Mouse (Mus musculus) intestine, embryonic 15.5 days (tissue): Measurements from ENCODE around the gene Klhl12. TPM values are rescaled to one million over a fixed set of nuclear protein-coding genes. Genes with fewer than 3 reads are reported as not detected.

Source experiments
- ATAC-seq: fragments of 200-750 bp; cut with Nextera tagmentation; 2 replicates; pipeline ENCODE4 v1.8.0; 2017; ENCODE audit warnings: moderate TSS enrichment, moderate library complexity
- H3K27ac ChIP-seq: fragments of 300-500 bp; sonication (generic); 2 replicates; pipeline ENCODE4 v1.5.1; 2015; ENCODE audit warnings: mild to moderate bottlenecking, inconsistent platforms
- H3K27me3 ChIP-seq: fragments of 300-500 bp; sonication (generic); replicated peaks from 2 replicates; pipeline ENCODE4 v1.6.1; 2015; ENCODE audit warnings: inconsistent platforms
- H3K36me3 ChIP-seq: fragments of 300-500 bp; sonication (generic); 2 replicates; pipeline ENCODE4 v1.6.1; 2015; ENCODE audit warnings: inconsistent platforms
- H3K4me1 ChIP-seq: fragments of 300-500 bp; sonication (generic); replicated peaks from 2 replicates; pipeline ENCODE4 v1.6.1; 2015; ENCODE audit warnings: inconsistent platforms
- H3K4me2 ChIP-seq: fragments of 300-500 bp; sonication (generic); replicated peaks from 2 replicates; pipeline ENCODE4 v1.6.1; 2015; ENCODE audit warnings: mild to moderate bottlenecking, inconsistent platforms
- H3K4me3 ChIP-seq: fragments of 300-500 bp; sonication (generic); replicated peaks from 2 replicates; pipeline ENCODE4 v1.5.1; 2015; ENCODE audit warnings: inconsistent platforms
- H3K9ac ChIP-seq: fragments of 300-500 bp; sonication (generic); 2 replicates; pipeline ENCODE4 v1.6.1; 2015; ENCODE audit warnings: inconsistent platforms
- H3K9me3 ChIP-seq: fragments of 300-500 bp; sonication (generic); 2 replicates; pipeline ENCODE4 v1.6.1; 2016; ENCODE audit warnings: inconsistent platforms
- WGBS: fragments of 180-500 bp; shearing (Covaris S2); methylation state at CpG from one replicate; pipeline ENCODE4 v1.1.7; 2015; 5-methylcytosine and 5-hydroxymethylcytosine counted together
- polyA plus RNA-seq: library from polyadenylated mRNA; unstranded; fragments of >200 nt; fragmentation: Nextera tagmentation; extraction: Ambion mirVana; gene quantifications from 2 replicates; pipeline ENCODE4 v1.2.1, GENCODE M21; 2015

Klhl12 gene
- polyA plus RNA-seq, 1 experiment from 2014 or later, result 22.2 TPM

GRCm38 (mm10) chr1:134458139-134458727 is 2.9 kb downstream of the Klhl12 start:
- 91% methylated on average over 7 of the region's 7 CpGs for WGBS

GRCm38 (mm10) chr1:134460294-134461284 is 5.3 kb downstream of the Klhl12 start:
- H3K36me3 ChIP-seq, result peaks cover 17% of the 10 kb centered on the region; the same call in 1 of the 2 replicates
- peak; percentile 62; the same call in 1 of the 2 replicates for ATAC-seq
- H3K27me3 ChIP-seq, result no peaks in the 10 kb centered on the region
- H3K9me3 ChIP-seq, result no peaks in the 10 kb centered on the region
- no peak overlapping the region for H3K9ac ChIP-seq
- H3K27ac ChIP-seq, result no peak overlapping the region
- 82% methylated on average over 1 of the region's 1 CpGs for WGBS
- no peak overlapping the region for H3K4me3 ChIP-seq
- H3K4me1 ChIP-seq, result peaks cover 3% of the 10 kb centered on the region; the same call in 1 of the 2 replicates
- no peak overlapping the region for H3K4me2 ChIP-seq

More at GRCm38 (mm10) chr1:134458139-134458727, 2.9 kb downstream of the Klhl12 start:
- H3K4me1 ChIP-seq, result peaks cover 6% of the 10 kb centered on the region; the same call in 1 of the 2 replicates
- H3K9ac ChIP-seq, result no peak overlapping the region
- no peak overlapping the region for H3K4me2 ChIP-seq
- no peak for ATAC-seq
- H3K4me3 ChIP-seq, result no peak overlapping the region
- no peak overlapping the region for H3K27ac ChIP-seq
- H3K36me3 ChIP-seq, result peaks cover 6% of the 10 kb centered on the region; the same call in 1 of the 2 replicates
- H3K27me3 ChIP-seq, result no peaks in the 10 kb centered on the region
- no peaks in the 10 kb centered on the region for H3K9me3 ChIP-seq

DNA sequence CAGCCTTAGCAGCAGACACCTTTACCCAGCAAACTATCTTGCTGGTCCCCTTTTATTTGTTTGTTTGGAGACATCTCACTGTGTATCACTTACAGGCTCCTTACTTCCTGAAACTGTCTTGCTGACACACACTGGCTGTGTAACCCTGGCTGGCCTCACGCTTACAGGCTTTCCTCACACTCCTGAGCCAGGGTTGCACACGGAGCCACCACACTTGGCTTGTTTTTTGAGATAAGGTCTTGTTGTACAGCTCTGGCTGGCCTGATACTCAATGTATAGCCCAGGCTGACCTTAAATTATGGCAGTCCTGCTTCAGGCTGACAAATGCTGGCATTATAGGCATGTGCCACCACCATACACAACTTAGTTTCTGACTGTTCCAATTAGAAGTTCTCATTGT is 29.3 kb downstream of the Klhl12 start:
- H3K9ac ChIP-seq, result no peak overlapping the region
- H3K4me2 ChIP-seq, result no peak overlapping the region
- H3K27ac ChIP-seq, result no peak overlapping the region
- H3K4me1 ChIP-seq, result no peaks in the 10 kb centered on the region
- H3K9me3 ChIP-seq, result no peaks in the 10 kb centered on the region
- no peak overlapping the region for H3K4me3 ChIP-seq
- no peaks in the 10 kb centered on the region for H3K27me3 ChIP-seq
- peaks cover 13% of the 10 kb centered on the region for H3K36me3 ChIP-seq
- 90% methylated on average over 2 of the region's 2 CpGs for WGBS
- ATAC-seq, result no peak

- no peak for ATAC-seq
- Histone ChIP-seq H3K27ac (no peak overlapping the region), H3K4me3 (no peak overlapping the region), H3K4me2 (no peak overlapping the region), H3K9ac (no peak overlapping the region), H3K36me3 (peaks cover 16% of the 10 kb centered on the region), H3K4me1 (peaks cover 7% of the 10 kb centered on the region; the same call in 1 of the 2 replicates), H3K27me3 (no peaks in the 10 kb centered on the region), H3K9me3 (no peaks in the 10 kb centered on the region)
- WGBS, result 90% methylated on average over 6 of the region's 6 CpGs
Measured at GRCm38 (mm10) chr1:134490903-134491801, 35.8 kb downstream of the Klhl12 start.

DNA sequence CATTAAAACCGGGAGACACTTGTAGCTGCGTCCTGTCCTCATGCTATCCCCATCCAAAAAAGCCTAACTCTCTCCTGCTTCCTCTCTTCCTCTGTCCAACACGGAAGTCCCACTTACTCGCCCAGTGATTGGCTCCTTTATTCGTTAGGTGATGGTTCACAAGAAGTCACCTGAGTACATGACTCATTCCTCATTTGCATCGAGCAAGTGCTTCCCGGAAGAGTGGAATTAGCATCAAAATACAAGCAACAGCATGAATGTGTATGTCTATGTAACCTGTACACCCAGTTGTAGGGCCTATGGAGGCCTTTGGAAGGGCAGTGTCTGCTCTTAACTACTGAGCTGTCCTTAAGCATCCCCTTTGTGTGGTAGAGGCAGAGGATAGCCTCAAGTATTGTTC is 36.9 kb downstream of the Klhl12 start:
- Histone ChIP-seq H3K9ac (no peak overlapping the region), H3K36me3 (peaks cover 16% of the 10 kb centered on the region), H3K4me1 (peaks cover 7% of the 10 kb centered on the region; the same call in 1 of the 2 replicates), H3K4me2 (no peak overlapping the region), H3K27ac (no peak overlapping the region), H3K27me3 (no peaks in the 10 kb centered on the region), H3K4me3 (no peak overlapping the region), H3K9me3 (no peaks in the 10 kb centered on the region)
- 77% methylated on average over 7 of the region's 7 CpGs for WGBS
- no peak for ATAC-seq

GRCm38 (mm10) chr1:134493496-134493895 is 38.2 kb downstream of the Klhl12 start:
- Histone ChIP-seq H3K4me3 (no peak overlapping the region), H3K36me3 (peaks cover 12% of the 10 kb centered on the region), H3K4me2 (no peak overlapping the region), H3K4me1 (peaks cover 7% of the 10 kb centered on the region; the same call in 1 of the 2 replicates), H3K27me3 (no peaks in the 10 kb centered on the region), H3K9ac (no peak overlapping the region), H3K27ac (no peak overlapping the region), H3K9me3 (no peaks in the 10 kb centered on the region)
- 72% methylated on average over 2 of the region's 2 CpGs for WGBS
- ATAC-seq, result no peak

- WGBS, result 18% methylated on average over 5 of the region's 5 CpGs
- H3K4me3 ChIP-seq, result peak overlapping the region; percentile 78
- peak overlapping the region; percentile 78; the same call in 1 of the 2 replicates for H3K9ac ChIP-seq
- no peaks in the 10 kb centered on the region for H3K27me3 ChIP-seq
- peaks cover 8% of the 10 kb centered on the region; the same call in 1 of the 2 replicates for H3K36me3 ChIP-seq
- H3K4me1 ChIP-seq, result peaks cover 7% of the 10 kb centered on the region; the same call in 1 of the 2 replicates
- ATAC-seq, result no peak
- H3K4me2 ChIP-seq, result peak overlapping the region; percentile 70
- peak overlapping the region; percentile 96; the same call in 1 of the 2 replicates for H3K27ac ChIP-seq
- H3K9me3 ChIP-seq, result no peaks in the 10 kb centered on the region
Measured at GRCm38 (mm10) chr1:134493956-134494355, 38.6 kb downstream of the Klhl12 start.

GRCm38 (mm10) chr1:134494428-134495215 is 39.3 kb downstream of the Klhl12 start, which contains the start of gene Rabif:
TSS of gene Rabif (plus strand) at chr1:134494648.
- Histone ChIP-seq H3K36me3 (0 out of 2 replicates have a peak, but pooled peaks cover 3% of the 10 kb centered on the region), H3K9me3 (no peaks in the 10 kb centered on the region), H3K27ac (peak within 1 kb of the TSS; percentile 96), H3K27me3 (no peaks in the 10 kb centered on the region), H3K9ac (peak within 1 kb of the TSS; percentile 78), H3K4me1 (peaks cover 7% of the 10 kb centered on the region; the same call in 1 of the 2 replicates), H3K4me3 (peak within 1 kb of the TSS; percentile 78), H3K4me2 (peak within 1 kb of the TSS; percentile 70)
- peak; percentile 99 for ATAC-seq
- WGBS, result under 1% methylated on average over 58 of the region's 58 CpGs

- WGBS, result 17% methylated on average over 5 of the region's 5 CpGs
- peaks cover 7% of the 10 kb centered on the region; the same call in 1 of the 2 replicates for H3K4me1 ChIP-seq
- ATAC-seq, result no peak
Measured at GRCm38 (mm10) chr1:134495216-134495539, 39.8 kb downstream of the Klhl12 start.

DNA sequence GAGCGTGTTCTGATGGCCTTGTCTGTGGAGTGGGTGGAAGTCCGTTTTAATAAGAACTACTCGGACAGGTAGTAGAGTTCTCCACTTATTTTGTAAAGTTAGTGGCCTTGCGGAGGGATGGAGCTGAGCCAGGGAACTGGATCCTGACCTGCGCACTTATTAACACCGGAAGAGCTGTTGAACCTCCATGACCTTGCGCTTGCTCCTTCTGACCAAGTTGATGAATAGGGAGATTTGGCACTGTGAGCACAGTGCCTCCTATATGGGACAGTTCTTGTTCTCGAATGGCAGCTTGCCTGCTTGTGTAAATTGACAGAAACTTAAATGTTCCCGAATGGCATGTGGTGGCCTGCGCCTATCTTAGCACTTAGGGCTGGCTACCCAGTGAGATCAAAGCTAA is 40.7 kb downstream of the Klhl12 start:
- no peak overlapping the region for H3K27ac ChIP-seq
- ATAC-seq, result no peak
- no peak overlapping the region for H3K4me3 ChIP-seq
- WGBS, result 79% methylated on average over 10 of the region's 10 CpGs
- H3K27me3 ChIP-seq, result no peaks in the 10 kb centered on the region
- peak overlapping the region; percentile 70 for H3K4me2 ChIP-seq
- H3K4me1 ChIP-seq, result peaks cover 7% of the 10 kb centered on the region; the same call in 1 of the 2 replicates
- H3K36me3 ChIP-seq, result no peaks in the 10 kb centered on the region
- no peak overlapping the region for H3K9ac ChIP-seq
- no peaks in the 10 kb centered on the region for H3K9me3 ChIP-seq

More at GRCm38 (mm10) chr1:134495216-134495539, 39.8 kb downstream of the Klhl12 start:
- Histone ChIP-seq H3K36me3 (no peaks in the 10 kb centered on the region), H3K27ac (peak overlapping the region; percentile 96), H3K4me3 (peak overlapping the region; percentile 78), H3K9me3 (no peaks in the 10 kb centered on the region), H3K4me2 (peak overlapping the region; percentile 70), H3K9ac (peak overlapping the region; percentile 78), H3K27me3 (no peaks in the 10 kb centered on the region)

DNA sequence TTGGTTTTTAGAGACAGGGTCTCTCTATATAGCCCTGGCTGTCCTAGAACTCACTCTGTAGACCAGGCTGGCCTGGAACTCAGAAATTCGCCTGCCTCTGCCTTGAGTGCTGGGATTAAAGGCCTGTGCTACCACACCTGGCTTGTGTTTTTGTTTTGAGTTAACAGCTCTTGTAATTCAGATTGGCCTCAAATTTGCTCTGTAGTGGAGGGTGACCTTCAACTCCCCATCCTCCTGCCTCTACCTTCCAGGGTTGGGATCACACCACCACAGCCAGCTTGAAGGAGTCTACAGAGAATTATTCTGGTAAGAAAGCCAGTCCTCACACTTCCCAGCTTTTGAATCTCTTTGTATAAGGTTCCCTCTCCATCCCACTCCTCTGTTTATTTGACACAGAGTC is 45.6 kb downstream of the Klhl12 start:
- no peak overlapping the region for H3K4me2 ChIP-seq
- no peak overlapping the region for H3K4me3 ChIP-seq
- peaks cover 2% of the 10 kb centered on the region; the same call in 1 of the 2 replicates for H3K4me1 ChIP-seq
- H3K27me3 ChIP-seq, result no peaks in the 10 kb centered on the region
- no peak overlapping the region for H3K9ac ChIP-seq
- ATAC-seq, result no peak
- 94% methylated on average over 1 of the region's 1 CpGs for WGBS
- H3K9me3 ChIP-seq, result no peaks in the 10 kb centered on the region
- H3K27ac ChIP-seq, result no peak overlapping the region
- H3K36me3 ChIP-seq, result peaks cover 9% of the 10 kb centered on the region; the same call in 1 of the 2 replicates
